Mouse (Mus musculus) gastrocnemius, postnatal 14 days (tissue): ENCODE results near the gene Rtkn. TPM values are rescaled to one million over a fixed set of nuclear protein-coding genes. Genes with fewer than 3 reads are reported as not detected.

ENCODE experiments used
- microRNA-seq, 2 experiments: library from miRNA; unstranded; fragments of <30 nt; microRNA quantifications; one replicate each; pipeline ENCODE4 v1.2.0; 2021
- total RNA-seq, 2 experiments: library from RNA; stranded (reverse); gene quantifications; 2 replicates each; pipeline ENCODE4 v1.2.3; 2021

The Rtkn gene
- total RNA-seq, 2 experiments from 2014 or later = 13.0 to 16.5 TPM

Small RNA genes within 50 kb of the gene (microRNA-seq; reads per million reads assigned to microRNA genes)
- 0 reads per million in 2 experiments for gene Mir3470a

Other genes with a start within 250 kb of the Rtkn start
- under 1 TPM; 0.16 to 0.71 TPM for gene Sema4f, start 195.7 kb upstream of the Rtkn start, total RNA-seq
- 1 to 10 TPM in 1 of 2 experiments, under 1 TPM in 1; 0.82 to 1.1 TPM for gene M1ap, start 188.6 kb upstream of the Rtkn start, total RNA-seq
- 1 to 10 TPM; 5.0 to 7.1 TPM for gene Dok1, start 102.0 kb upstream of the Rtkn start, total RNA-seq
- gene Loxl3, start 101.3 kb upstream of the Rtkn start, total RNA-seq = 1 to 10 TPM; 6.9 to 7.4 TPM
- gene Aup1, start 80.9 kb upstream of the Rtkn start, total RNA-seq = 10 to 100 TPM; 60.2 to 65.8 TPM
- gene Htra2, start 80.2 kb upstream of the Rtkn start, total RNA-seq = 10 to 100 TPM; 20.0 to 21.7 TPM
- gene Dqx1, start 77.6 kb upstream of the Rtkn start, total RNA-seq = under 1 TPM; 0.27 to 0.35 TPM
- gene Tlx2, start 65.2 kb upstream of the Rtkn start, total RNA-seq = not detected
- 1 to 10 TPM; 6.8 to 7.0 TPM for gene Pcgf1, start 57.6 kb upstream of the Rtkn start, total RNA-seq
- under 1 TPM in 1 of 2 experiments, not detected in 1; 0.49 TPM for gene Lbx2, start 49.1 kb upstream of the Rtkn start, total RNA-seq
- gene Ccdc142, start 33.9 kb upstream of the Rtkn start, total RNA-seq = 1 to 10 TPM in 1 of 2 experiments, not detected in 1; 1.2 TPM
- under 1 TPM; 0.88 to 1.00 TPM for gene Gm42688, start 33.8 kb upstream of the Rtkn start, total RNA-seq
- gene Mrpl53, start 26.4 kb upstream of the Rtkn start, total RNA-seq = 100 to 1,000 TPM; 100 to 117 TPM
- 1 to 10 TPM; 6.8 to 8.8 TPM for gene Mogs, start 20.0 kb upstream of the Rtkn start, total RNA-seq
- 10 to 100 TPM; 48.2 to 50.5 TPM for gene Wbp1, start 13.9 kb upstream of the Rtkn start, total RNA-seq
- gene Ino80b, start 10.0 kb upstream of the Rtkn start, total RNA-seq = 10 to 100 TPM; 14.5 to 15.2 TPM
- gene Wdr54, start 20.9 kb downstream of the Rtkn start, total RNA-seq = 1 to 10 TPM; 1.2 to 2.0 TPM
- gene 1700003E16Rik, start 20.9 kb downstream of the Rtkn start, total RNA-seq = not detected
- gene Dctn1, start 30.5 kb downstream of the Rtkn start, total RNA-seq = 100 to 1,000 TPM; 116 to 120 TPM
- gene Slc4a5, start 84.4 kb downstream of the Rtkn start, total RNA-seq = not detected
- gene Mthfd2, start 190.4 kb downstream of the Rtkn start, total RNA-seq = 1 to 10 TPM; 3.7 to 6.7 TPM
- gene Mob1a, start 190.6 kb downstream of the Rtkn start, total RNA-seq = 10 to 100 TPM; 15.7 to 17.5 TPM
- 100 to 1,000 TPM; 214 to 234 TPM for gene Bola3, start 213.7 kb downstream of the Rtkn start, total RNA-seq